Mouse (Mus musculus): Measurements from ENCODE around the gene Meiob. TPM values are rescaled to one million over a fixed set of nuclear protein-coding genes. Genes with fewer than 3 reads are reported as not detected.
A peak's percentile ranks its signal among the peaks of the same experiment; 100 is the strongest.

Meiob gene
- not detected for total RNA-seq (2021)
- long read RNA-seq, experiment 1: 0 reads
- long read RNA-seq, experiment 2, partial matches to known transcripts: 0 of 1 reads
- long read RNA-seq, experiment 2, other reads (novel, unspliced or antisense): 1 of 1 reads

- DNase-seq (ENCODE audit: low spot score in 2 of 2): peak in 1 of 2 experiments; percentile 30
- intact Hi-C loops (cut with DNase I): no loop called here
These were observed at the start of gene Meiob for GRCm38 (mm10) chr17:24803952-24804951. TSS of gene Meiob (plus strand) at chr17:24804289.

- DNase-seq (ENCODE audit: low spot score in 2 of 2): no peak
- intact Hi-C loops (cut with DNase I): no loop called here
These were observed 46.7 kb upstream of the Meiob start for GRCm38 (mm10) chr17:24757394-24757793.

GRCm38 (mm10) chr17:24761121-24761520, 43.0 kb upstream of the Meiob start:
- intact Hi-C loops (cut with DNase I): no loop called here
- no peak for DNase-seq (ENCODE audit: low spot score in 2 of 2)

- DNase-seq (ENCODE audit: low spot score in 2 of 2): no peak
- intact Hi-C loops (cut with DNase I): no loop called here
These were observed 38.8 kb upstream of the Meiob start for GRCm38 (mm10) chr17:24765016-24765905.

- DNase-seq (ENCODE audit: low spot score in 2 of 2): no peak
- intact Hi-C loops (cut with DNase I): no loop called here
These were observed 37.7 kb upstream of the Meiob start for GRCm38 (mm10) chr17:24766266-24766875.

- intact Hi-C loops (cut with DNase I): no loop called here
- DNase-seq (ENCODE audit: low spot score in 2 of 2): no peak
These were observed 34.9 kb upstream of the Meiob start for GRCm38 (mm10) chr17:24769146-24769545.

GRCm38 (mm10) chr17:24773241-24773640, 30.8 kb upstream of the Meiob start:
- DNase-seq (ENCODE audit: low spot score in 2 of 2): no peak
- intact Hi-C loops (cut with DNase I): no loop called here

- intact Hi-C loops (cut with DNase I): no loop called here
- no peak for DNase-seq (ENCODE audit: low spot score in 2 of 2)
These were observed 28.9 kb upstream of the Meiob start for GRCm38 (mm10) chr17:24775173-24775572.

GRCm38 (mm10) chr17:24777073-24777472, 27.0 kb upstream of the Meiob start:
- no peak for DNase-seq (ENCODE audit: low spot score in 2 of 2)
- intact Hi-C loops (cut with DNase I): no loop called here

GRCm38 (mm10) chr17:24780821-24781220, 23.3 kb upstream of the Meiob start:
- intact Hi-C loops (cut with DNase I): no loop called here
- DNase-seq (ENCODE audit: low spot score in 2 of 2): no peak

GRCm38 (mm10) chr17:24792190-24792589, 11.9 kb upstream of the Meiob start:
- intact Hi-C loops (cut with DNase I): no loop called here
- no peak for DNase-seq (ENCODE audit: low spot score in 2 of 2)

GRCm38 (mm10) chr17:24794791-24795190, 9.3 kb upstream of the Meiob start:
- intact Hi-C loops (cut with DNase I): no loop called here
- no peak for DNase-seq (ENCODE audit: low spot score in 2 of 2)

GRCm38 (mm10) chr17:24796969-24797368, 7.1 kb upstream of the Meiob start:
- DNase-seq (ENCODE audit: low spot score in 2 of 2): no peak
- intact Hi-C loops (cut with DNase I): no loop called here

- DNase-seq (ENCODE audit: low spot score in 2 of 2): no peak
- intact Hi-C loops (cut with DNase I): no loop called here
These were observed 5.9 kb upstream of the Meiob start for GRCm38 (mm10) chr17:24798229-24798628.

- DNase-seq (ENCODE audit: low spot score in 2 of 2): no peak
- intact Hi-C loops (cut with DNase I): no loop called here
These were observed 4.6 kb upstream of the Meiob start for GRCm38 (mm10) chr17:24799476-24799875.

- intact Hi-C loops (cut with DNase I): no loop called here
- DNase-seq (ENCODE audit: low spot score in 2 of 2): no peak
These were observed 3.6 kb upstream of the Meiob start for GRCm38 (mm10) chr17:24800524-24800923.

- no peak for DNase-seq (ENCODE audit: low spot score in 2 of 2)
- intact Hi-C loops (cut with DNase I): no loop called here
These were observed 7.1 kb downstream of the Meiob start for GRCm38 (mm10) chr17:24811211-24811610.

- intact Hi-C loops (cut with DNase I): no loop called here
- DNase-seq (ENCODE audit: low spot score in 2 of 2): no peak
These were observed 8.1 kb downstream of the Meiob start for GRCm38 (mm10) chr17:24812215-24812614.

GRCm38 (mm10) chr17:24815256-24815655, 11.2 kb downstream of the Meiob start:
- DNase-seq (ENCODE audit: low spot score in 2 of 2): no peak
- intact Hi-C loops (cut with DNase I): no loop called here

- no peak for DNase-seq (ENCODE audit: low spot score in 2 of 2)
- intact Hi-C loops (cut with DNase I): no loop called here
These were observed 13.4 kb downstream of the Meiob start for GRCm38 (mm10) chr17:24817503-24817902.

All from left cerebral cortex, postnatal 14 days (tissue).